Mouse (Mus musculus) erythroblast, embryonic 14.5 days (primary cell): ENCODE results near the gene Rsrc1.

ENCODE experiments used
- GATA1 ChIP-seq: IDR thresholded peaks from 2 replicates; pipeline ENCODE4 v1.6.1; 2012; ENCODE audit warnings: low read length, inconsistent platforms, mixed read lengths
- TAL1 ChIP-seq: IDR thresholded peaks from 3 replicates; pipeline ENCODE4 v1.6.1; 2012; ENCODE audit warnings: low read length, inconsistent platforms, mixed read lengths

GRCm38 (mm10) chr3:66983481-66983880 lies 2.3 kb downstream of the Rsrc1 start:
- no peak for TF ChIP-seq TAL1
- TF ChIP-seq GATA1: no peak
